Mouse (Mus musculus) midbrain, embryonic 15.5 days (tissue): Measurements from ENCODE around the gene She. TPM values are rescaled to one million over a fixed set of nuclear protein-coding genes. Genes with fewer than 3 reads are reported as not detected.

Experiments used
- ATAC-seq: fragments of 200-750 bp; cut with Nextera tagmentation; replicated peaks from 2 replicates; pipeline ENCODE4 v1.8.0; 2017; ENCODE audit warnings: moderate TSS enrichment
- H3K27ac ChIP-seq: fragments of 300-500 bp; sonication (generic); 2 replicates; pipeline ENCODE4 v1.5.1; 2015; ENCODE audit warnings: mild to moderate bottlenecking, inconsistent platforms
- H3K27me3 ChIP-seq: fragments of 300-500 bp; sonication (generic); replicated peaks from 2 replicates; pipeline ENCODE4 v1.6.1; 2015; ENCODE audit warnings: inconsistent platforms
- H3K36me3 ChIP-seq: fragments of 300-500 bp; sonication (generic); replicated peaks from 2 replicates; pipeline ENCODE4 v1.6.1; 2015; ENCODE audit warnings: inconsistent platforms
- H3K4me1 ChIP-seq: fragments of 300-500 bp; sonication (generic); 2 replicates; pipeline ENCODE4 v1.6.1; 2015; ENCODE audit warnings: inconsistent platforms
- H3K4me2 ChIP-seq: fragments of 300-500 bp; sonication (generic); 2 replicates; pipeline ENCODE4 v1.6.1; 2015; ENCODE audit warnings: inconsistent platforms, mild to moderate bottlenecking, moderate library complexity
- H3K4me3 ChIP-seq: fragments of 300-500 bp; sonication (generic); 2 replicates; pipeline ENCODE4 v1.5.1; 2015; ENCODE audit warnings: mild to moderate bottlenecking, inconsistent platforms
- H3K9ac ChIP-seq: fragments of 300-500 bp; sonication (generic); 2 replicates; pipeline ENCODE4 v1.6.1; 2015; ENCODE audit warnings: mild to moderate bottlenecking, inconsistent platforms
- H3K9me3 ChIP-seq: fragments of 300-500 bp; sonication (generic); 2 replicates; pipeline ENCODE4 v1.6.1; 2016; ENCODE audit warnings: inconsistent platforms
- whole genome bisulfite sequencing: fragments of 180-500 bp; shearing (Covaris S2); methylation state at CpG from one replicate; pipeline ENCODE4 v1.1.7; 2015; ENCODE audit warnings: mixed read lengths; 5-methylcytosine and 5-hydroxymethylcytosine counted together
- polyA plus RNA-seq: library from polyadenylated mRNA; unstranded; fragments of >200 nt; fragmentation: Nextera tagmentation; extraction: Ambion mirVana; gene quantifications from 2 replicates; pipeline ENCODE4 v1.2.1, GENCODE M21; 2015

The She gene
- polyA plus RNA-seq, 1 experiment from 2014 or later: 1.6 TPM

DNA sequence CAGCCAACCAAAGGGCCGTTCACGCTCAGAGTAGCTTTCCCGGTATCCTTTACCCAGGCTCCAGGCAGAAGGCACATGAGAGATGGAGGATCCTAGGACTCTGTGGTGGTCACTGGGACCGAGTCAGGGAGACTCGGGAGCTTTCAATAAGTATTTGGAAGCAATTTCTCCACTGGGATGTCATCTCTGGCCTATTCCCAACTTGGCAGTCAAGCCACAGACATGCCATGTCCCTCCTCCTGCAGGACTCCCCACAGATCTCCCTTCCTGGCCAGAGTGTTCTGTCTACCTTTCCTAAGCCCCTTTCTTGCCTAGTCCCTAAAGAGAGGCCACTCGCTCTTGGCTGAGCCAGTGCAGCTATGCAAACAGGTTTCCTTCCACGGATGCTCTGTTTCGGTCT is 46.0 kb downstream of the She start:
- no peaks in the 10 kb centered on the region for H3K9me3 ChIP-seq
- no peak overlapping the region for H3K27ac ChIP-seq
- H3K4me1 ChIP-seq: no peaks in the 10 kb centered on the region
- H3K4me3 ChIP-seq: no peak overlapping the region
- WGBS: 69% methylated on average over 8 of the region's 8 CpGs
- peaks cover 13% of the 10 kb centered on the region; the same call in 1 of the 2 replicates for H3K27me3 ChIP-seq
- no peaks in the 10 kb centered on the region for H3K36me3 ChIP-seq
- no peak overlapping the region for H3K9ac ChIP-seq
- no peak for ATAC-seq
- H3K4me2 ChIP-seq: no peak overlapping the region

DNA sequence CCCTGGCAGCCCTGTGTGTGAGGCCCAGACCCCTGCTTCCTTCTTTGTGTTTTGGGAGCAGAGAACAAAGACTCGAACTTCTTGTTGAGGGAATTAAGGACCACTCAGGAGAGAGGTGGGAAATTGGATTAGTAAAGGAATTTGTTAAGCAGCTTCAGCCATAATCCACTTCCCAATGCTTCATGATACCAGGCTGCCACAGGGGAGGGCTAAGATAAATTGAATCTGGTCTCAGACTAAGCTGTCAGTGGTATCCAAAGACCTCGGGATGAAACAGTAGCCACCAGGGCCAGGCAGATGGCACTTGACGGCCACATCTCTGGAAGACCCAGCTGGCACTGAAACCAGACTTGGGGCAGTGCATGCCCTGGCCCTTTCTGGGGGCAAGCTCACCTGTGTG is 47.3 kb downstream of the She start:
- no peak overlapping the region for H3K9ac ChIP-seq
- H3K4me2 ChIP-seq: no peak overlapping the region
- peaks cover 13% of the 10 kb centered on the region; the same call in 1 of the 2 replicates for H3K27me3 ChIP-seq
- no peak overlapping the region for H3K27ac ChIP-seq
- H3K4me1 ChIP-seq: no peaks in the 10 kb centered on the region
- no peak for ATAC-seq
- H3K36me3 ChIP-seq: no peaks in the 10 kb centered on the region
- 4% methylated on average over 3 of the region's 3 CpGs for WGBS
- H3K9me3 ChIP-seq: no peaks in the 10 kb centered on the region
- H3K4me3 ChIP-seq: no peak overlapping the region

DNA sequence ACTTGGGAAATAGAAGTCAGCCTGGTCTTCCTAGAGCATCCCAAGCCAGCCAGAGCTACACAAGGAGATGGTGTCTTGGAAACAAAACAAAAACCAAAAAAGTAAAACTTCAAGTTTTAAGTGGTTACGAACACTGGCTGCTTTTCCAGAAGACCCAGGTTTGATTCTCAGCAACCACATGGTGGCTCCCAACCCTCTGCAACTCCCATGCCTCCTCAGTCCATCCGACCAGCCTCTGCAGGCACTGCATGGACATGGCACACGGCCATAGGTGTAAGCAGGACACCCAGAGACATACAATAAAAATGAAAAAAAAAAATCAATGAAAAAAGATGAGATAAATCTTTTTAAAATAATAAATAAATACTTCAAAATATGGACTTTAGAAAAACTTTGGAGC is 48.2 kb downstream of the She start:
- no peak for ATAC-seq
- 65% methylated on average over 3 of the region's 3 CpGs for WGBS
- H3K27me3 ChIP-seq: peaks cover 13% of the 10 kb centered on the region; the same call in 1 of the 2 replicates

DNA sequence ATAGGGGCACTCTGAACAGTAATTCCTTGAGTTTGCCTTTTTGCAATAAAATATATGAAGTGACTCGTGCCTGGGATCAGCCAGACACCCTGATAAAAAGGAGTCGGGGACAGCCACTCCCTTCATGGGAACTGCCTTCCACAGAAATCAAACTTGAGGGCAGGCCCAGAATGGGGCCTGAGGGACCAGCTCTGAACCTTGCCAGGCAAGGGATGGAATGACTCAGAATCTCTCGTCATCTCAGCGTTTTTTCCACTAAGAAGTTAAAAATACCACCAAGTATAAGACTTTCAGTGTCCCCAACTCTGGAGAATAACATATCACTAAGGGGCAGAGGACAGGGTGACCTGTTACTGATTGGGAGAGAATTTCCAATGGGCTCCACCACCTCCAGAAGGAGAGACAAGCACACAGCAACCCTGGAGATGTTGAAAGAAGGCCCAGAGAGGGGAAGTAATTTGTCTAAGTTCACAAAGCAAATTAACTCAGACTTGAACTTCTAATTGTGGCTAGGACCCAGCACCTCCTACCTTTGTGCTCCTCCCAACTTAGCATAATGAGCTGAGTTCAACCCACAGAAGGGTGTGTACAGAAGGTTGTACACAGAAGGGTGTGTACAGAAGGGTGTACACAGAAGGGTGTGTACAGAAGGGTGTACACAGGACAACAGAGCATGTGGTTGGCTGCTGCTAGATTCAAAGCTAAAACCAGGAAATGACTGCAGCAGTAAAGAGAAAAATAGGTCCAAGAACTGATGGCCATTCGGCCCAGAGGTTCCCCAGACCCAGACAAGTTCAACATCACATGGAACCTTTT is 49.1 kb downstream of the She start:
- Histone ChIP-seq H3K9ac (no peak overlapping the region), H3K4me2 (no peak overlapping the region), H3K4me1 (no peaks in the 10 kb centered on the region), H3K4me3 (no peak overlapping the region), H3K27ac (no peak overlapping the region), H3K9me3 (no peaks in the 10 kb centered on the region), H3K27me3 (peaks cover 13% of the 10 kb centered on the region; the same call in 1 of the 2 replicates), H3K36me3 (no peaks in the 10 kb centered on the region)
- 74% methylated on average over 5 of the region's 5 CpGs for WGBS
- ATAC-seq: no peak

More for the DNA sequence above, 48.2 kb downstream of the She start:
- no peaks in the 10 kb centered on the region for H3K9me3 ChIP-seq
- no peak overlapping the region for H3K4me2 ChIP-seq
- H3K27ac ChIP-seq: no peak overlapping the region
- no peaks in the 10 kb centered on the region for H3K36me3 ChIP-seq
- no peak overlapping the region for H3K9ac ChIP-seq
- no peak overlapping the region for H3K4me3 ChIP-seq
- no peaks in the 10 kb centered on the region for H3K4me1 ChIP-seq

DNA sequence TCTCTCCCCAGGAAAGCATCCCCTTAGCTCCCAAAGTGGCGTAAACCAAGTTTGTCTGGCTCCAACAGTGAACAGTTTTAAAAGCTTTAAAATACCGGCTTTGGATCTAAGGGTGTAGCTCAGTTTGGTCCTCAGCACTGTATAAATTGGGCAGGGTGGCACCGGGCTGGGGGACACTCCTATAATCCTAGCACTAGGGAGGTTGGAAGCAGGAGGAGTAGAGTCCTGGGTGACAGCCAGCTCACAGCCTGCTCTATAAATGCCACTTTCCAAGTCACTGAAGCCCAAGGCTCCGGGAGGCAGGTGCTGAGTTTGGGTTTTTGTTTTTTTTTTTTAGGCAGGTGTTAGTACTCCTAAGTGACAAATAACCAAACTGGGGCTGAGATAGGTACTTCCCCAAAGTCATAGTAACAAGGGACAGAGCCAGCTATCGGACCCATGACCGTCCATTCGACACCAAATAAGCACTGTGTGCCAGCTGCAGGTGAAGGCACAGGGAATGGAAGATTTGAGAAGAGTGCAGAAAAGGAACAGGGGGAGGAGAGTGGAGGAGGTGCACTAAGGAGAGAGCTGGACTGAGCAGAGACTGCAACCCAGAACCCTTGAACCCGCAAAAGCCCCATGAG is 51.5 kb downstream of the She start:
- peaks cover 2% of the 10 kb centered on the region; the same call in 1 of the 2 replicates for H3K27me3 ChIP-seq
- no peaks in the 10 kb centered on the region for H3K36me3 ChIP-seq
- no peaks in the 10 kb centered on the region for H3K4me1 ChIP-seq
- no peak overlapping the region for H3K4me3 ChIP-seq
- H3K9ac ChIP-seq: no peak overlapping the region
- 76% methylated on average over 8 of the region's 8 CpGs for WGBS
- no peak for ATAC-seq
- no peak overlapping the region for H3K4me2 ChIP-seq
- no peak overlapping the region for H3K27ac ChIP-seq
- H3K9me3 ChIP-seq: no peaks in the 10 kb centered on the region

DNA sequence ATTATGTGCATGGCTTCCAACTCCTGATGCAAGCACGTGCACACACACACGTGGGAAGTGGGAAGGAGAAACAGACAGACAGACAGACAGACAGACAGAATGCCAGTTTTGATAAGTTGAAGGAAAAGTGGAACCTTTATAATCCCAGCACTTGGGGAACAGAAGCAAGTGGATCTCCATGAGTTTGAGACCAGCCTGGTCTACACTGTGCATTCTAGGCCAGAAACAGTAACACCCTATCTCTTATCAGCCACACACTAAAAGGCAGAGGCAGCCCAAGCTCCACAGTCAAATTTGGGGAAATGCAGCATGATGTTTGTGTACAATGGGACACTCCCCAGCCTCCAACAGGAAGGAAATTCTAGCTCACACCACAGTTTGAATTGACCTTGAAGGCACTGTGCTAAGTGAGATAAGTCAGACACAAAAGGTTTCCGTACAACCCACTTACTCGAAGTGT is 52.4 kb downstream of the She start:
- H3K9me3 ChIP-seq: no peaks in the 10 kb centered on the region

DNA sequence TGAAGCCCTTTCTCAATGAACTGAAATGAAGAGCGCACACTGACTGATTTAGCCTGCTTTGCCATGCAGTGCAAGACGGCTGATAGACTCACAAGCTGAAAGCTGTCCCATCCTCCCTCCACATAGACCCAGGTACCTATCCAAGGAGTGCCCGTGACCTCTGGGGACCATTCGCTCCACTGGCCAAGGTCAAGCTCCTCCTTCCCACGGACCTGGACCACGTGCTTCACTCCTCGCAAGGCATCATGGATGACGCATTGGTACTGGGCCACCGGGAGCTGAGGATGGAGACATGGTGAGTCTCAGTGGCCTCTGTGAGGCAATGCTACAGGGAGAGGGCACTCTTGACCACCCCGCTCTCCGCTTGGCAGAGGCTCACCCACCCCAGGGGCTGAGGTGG is 54.6 kb downstream of the She start:
- no peak for ATAC-seq
- H3K27ac ChIP-seq: no peak overlapping the region

More for the DNA sequence above, 52.4 kb downstream of the She start:
- Histone ChIP-seq H3K4me2 (no peak overlapping the region), H3K4me3 (no peak overlapping the region), H3K4me1 (no peaks in the 10 kb centered on the region), H3K27ac (no peak overlapping the region), H3K9ac (no peak overlapping the region), H3K36me3 (no peaks in the 10 kb centered on the region), H3K27me3 (no peaks in the 10 kb centered on the region)
- ATAC-seq: no peak
- 89% methylated on average over 4 of the region's 4 CpGs for WGBS

DNA sequence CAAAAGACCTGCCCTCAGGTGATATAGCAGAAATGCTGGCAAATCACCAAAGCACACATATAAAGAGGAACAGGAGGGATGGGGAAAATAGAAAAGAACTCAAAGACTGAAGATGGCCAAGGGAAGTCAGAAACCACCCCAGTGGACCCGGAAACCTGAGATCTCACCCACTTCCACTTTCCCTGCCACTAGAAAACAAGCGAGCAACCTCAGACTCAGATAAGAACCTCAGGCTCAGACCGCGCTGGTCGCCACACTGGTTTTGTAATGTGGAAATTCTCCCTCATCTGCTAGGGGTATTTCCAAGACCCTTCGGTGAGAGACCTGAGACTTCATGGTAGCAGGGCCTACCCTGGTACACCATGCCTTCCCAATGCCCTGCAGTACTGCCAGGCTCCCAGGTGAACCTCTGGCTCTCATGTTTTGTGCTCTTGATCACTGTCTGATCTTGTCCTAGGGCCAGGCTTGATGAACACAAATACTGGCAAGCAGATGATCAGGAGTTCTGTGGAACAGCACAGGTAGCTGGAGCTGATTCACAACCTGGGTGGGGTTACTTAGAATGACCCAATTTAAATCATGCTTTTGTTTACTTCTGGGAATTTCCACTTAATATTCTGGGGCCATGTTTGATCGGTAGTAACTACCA is 56.5 kb downstream of the She start:
- Histone ChIP-seq H3K27me3 (no peaks in the 10 kb centered on the region), H3K27ac (no peak overlapping the region), H3K9me3 (no peaks in the 10 kb centered on the region), H3K4me1 (no peaks in the 10 kb centered on the region), H3K36me3 (no peaks in the 10 kb centered on the region), H3K4me3 (no peak overlapping the region), H3K9ac (no peak overlapping the region), H3K4me2 (no peak overlapping the region)
- no peak for ATAC-seq
- 91% methylated on average over 7 of the region's 7 CpGs for WGBS

More for the DNA sequence above, 54.6 kb downstream of the She start:
- H3K9me3 ChIP-seq: no peaks in the 10 kb centered on the region
- H3K4me1 ChIP-seq: no peaks in the 10 kb centered on the region
- H3K36me3 ChIP-seq: no peaks in the 10 kb centered on the region
- no peak overlapping the region for H3K9ac ChIP-seq
- no peaks in the 10 kb centered on the region for H3K27me3 ChIP-seq
- H3K4me2 ChIP-seq: no peak overlapping the region
- no peak overlapping the region for H3K4me3 ChIP-seq
- 91% methylated on average over 11 of the region's 11 CpGs for WGBS

DNA sequence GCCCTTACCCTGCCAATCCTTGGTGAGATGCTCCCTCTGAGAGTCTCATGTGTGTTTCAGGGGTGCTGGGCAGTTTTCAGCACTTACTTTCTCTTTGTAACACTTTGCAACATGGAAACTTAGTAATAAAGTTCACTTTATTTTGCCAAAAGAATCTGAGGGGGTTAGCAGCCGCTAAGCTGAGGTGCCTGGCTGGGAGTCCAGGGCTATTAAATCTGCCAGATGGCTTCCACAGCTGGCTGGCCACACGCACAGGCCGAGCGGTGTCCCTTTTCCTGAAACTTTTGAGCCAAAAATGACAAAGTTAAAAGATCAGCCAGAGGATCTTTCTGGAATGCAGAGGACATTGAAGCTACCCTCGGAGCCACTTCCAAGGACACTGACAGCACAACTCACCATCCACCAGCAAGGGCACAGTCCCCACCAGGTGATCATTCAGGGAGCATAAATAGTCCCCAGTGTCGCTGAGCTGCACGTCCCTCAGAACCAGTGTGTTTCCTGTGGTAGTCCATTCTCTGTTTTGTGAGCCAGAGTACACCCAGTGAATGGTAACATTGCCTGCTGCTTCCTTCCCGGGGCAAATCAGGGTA is 58.8 kb downstream of the She start:
- Histone ChIP-seq H3K9me3 (no peaks in the 10 kb centered on the region), H3K4me2 (no peak overlapping the region), H3K9ac (no peak overlapping the region), H3K27me3 (no peaks in the 10 kb centered on the region), H3K27ac (no peak overlapping the region), H3K4me1 (no peaks in the 10 kb centered on the region), H3K4me3 (no peak overlapping the region), H3K36me3 (no peaks in the 10 kb centered on the region)
- ATAC-seq: no peak
- WGBS: 79% methylated on average over 8 of the region's 8 CpGs

DNA sequence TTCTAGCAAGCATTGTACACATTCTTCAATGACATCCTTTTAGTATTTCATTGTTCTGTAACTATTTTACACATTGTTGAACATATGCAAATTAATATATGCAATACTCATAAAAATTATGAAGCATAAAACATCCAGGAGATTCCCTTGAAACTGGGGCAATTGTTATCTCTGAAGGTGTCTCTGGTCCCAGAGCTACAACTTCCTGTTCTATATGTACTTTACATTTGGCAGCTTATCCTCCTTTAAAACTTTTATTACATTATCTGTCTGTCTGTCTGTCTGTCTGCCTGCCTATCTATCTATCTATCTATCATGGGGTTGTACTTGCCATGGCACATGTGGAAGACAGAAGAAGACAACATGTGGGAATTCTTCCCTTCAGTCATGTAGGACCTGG is 60.5 kb downstream of the She start:
- Histone ChIP-seq H3K4me2 (no peak overlapping the region), H3K36me3 (no peaks in the 10 kb centered on the region), H3K9me3 (no peaks in the 10 kb centered on the region), H3K27me3 (no peaks in the 10 kb centered on the region), H3K4me1 (no peaks in the 10 kb centered on the region; the same call in 1 of the 2 replicates), H3K27ac (no peak overlapping the region), H3K4me3 (no peak overlapping the region), H3K9ac (no peak overlapping the region)
- ATAC-seq: no peak

DNA sequence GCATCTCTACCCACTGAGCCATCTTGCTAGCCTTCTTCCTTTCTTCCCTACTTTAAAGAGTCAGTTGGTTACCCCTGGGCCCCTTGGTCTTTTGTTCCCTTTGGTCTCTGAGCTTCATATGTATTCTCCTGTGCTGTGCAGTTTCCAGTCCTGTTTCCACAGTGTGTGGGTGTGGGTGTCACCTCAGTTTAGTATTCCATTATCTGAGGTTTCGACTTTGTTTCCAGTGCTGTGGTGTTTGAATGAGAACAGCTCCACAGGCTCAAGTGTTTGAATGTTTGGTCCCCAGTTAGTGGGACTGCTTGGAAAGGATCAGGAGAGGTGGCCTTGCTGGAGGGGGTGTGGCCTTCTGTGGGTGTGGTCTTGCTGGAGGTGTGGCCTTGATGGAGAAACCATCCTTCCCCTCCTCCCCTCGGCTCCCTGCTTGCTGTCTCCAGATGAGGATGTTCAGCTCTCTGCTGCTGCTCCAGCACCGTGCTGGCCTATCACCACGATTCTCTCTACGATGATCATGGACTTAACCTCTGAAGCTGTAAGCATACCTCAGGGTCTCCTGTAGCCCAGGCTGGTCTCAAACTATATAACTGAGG is 61.4 kb downstream of the She start:
- no peak overlapping the region for H3K27ac ChIP-seq
- H3K9ac ChIP-seq: no peak overlapping the region
- H3K36me3 ChIP-seq: no peaks in the 10 kb centered on the region
- H3K9me3 ChIP-seq: no peaks in the 10 kb centered on the region
- H3K4me2 ChIP-seq: no peak overlapping the region
- no peak overlapping the region for H3K4me3 ChIP-seq
- WGBS: 91% methylated on average over 5 of the region's 5 CpGs
- H3K4me1 ChIP-seq: no peaks in the 10 kb centered on the region; the same call in 1 of the 2 replicates
- ATAC-seq: no peak
- H3K27me3 ChIP-seq: no peaks in the 10 kb centered on the region

DNA sequence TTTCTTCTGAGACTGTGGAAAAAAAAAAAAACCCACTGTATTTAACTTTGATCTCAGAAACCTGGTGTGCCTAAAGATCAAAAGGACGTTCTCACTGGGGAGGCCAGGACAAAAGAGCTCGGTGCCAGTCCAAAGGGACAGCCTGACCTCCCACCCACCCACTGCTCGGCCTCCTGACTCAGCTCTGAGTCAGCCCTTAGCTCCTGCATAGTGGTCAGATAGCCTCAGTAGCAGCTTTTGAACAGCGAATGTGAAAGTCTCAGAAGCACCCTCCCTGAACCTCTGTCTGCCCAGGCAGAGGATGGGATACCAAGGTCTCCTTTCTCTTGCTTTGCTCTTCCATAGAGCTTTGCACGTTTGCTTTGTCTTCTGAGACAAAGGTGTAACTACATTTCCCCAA is 65.4 kb downstream of the She start:
- no peak for ATAC-seq
- no peak overlapping the region for H3K4me2 ChIP-seq
- no peaks in the 10 kb centered on the region for H3K27me3 ChIP-seq
- H3K36me3 ChIP-seq: no peaks in the 10 kb centered on the region
- WGBS: 17% methylated on average over 5 of the region's 5 CpGs
- no peaks in the 10 kb centered on the region for H3K9me3 ChIP-seq
- no peak overlapping the region for H3K27ac ChIP-seq
- H3K4me1 ChIP-seq: no peaks in the 10 kb centered on the region; the same call in 1 of the 2 replicates
- no peak overlapping the region for H3K4me3 ChIP-seq
- no peak overlapping the region for H3K9ac ChIP-seq
